Mouse (Mus musculus) kidney, adult 8-10 months (tissue): Measurements from ENCODE around the gene Epm2a.
A peak's percentile ranks its signal among the peaks of the same experiment; 100 is the strongest.

ENCODE experiments used
- DNase-seq, 2 experiments: peaks; one replicate each; pipeline ENCODE4 v3.0.0; 2022

Epm2a gene

GRCm38 (mm10) chr10:11429059-11429812 is 86.0 kb downstream of the Epm2a start:
- DNase-seq, result no peak

DNA sequence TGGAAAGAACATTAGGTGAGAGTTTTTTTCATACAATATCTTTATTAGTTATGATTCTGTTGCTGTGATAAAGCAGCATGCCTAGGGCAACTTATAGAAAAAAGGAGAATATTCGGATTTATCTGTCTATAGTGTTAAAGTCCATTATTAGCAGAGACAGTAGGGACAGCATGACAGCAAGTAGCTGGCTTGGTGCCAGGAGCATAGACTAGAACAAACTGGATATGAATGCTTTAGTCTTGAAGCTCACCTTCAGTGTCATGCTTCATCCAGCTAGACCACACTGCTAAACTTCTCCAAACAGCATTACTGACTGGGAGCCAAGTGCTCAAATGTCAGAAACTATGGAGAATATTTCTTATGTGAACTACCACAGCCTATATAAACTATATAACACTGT is 93.8 kb downstream of the Epm2a start:
- no peak for DNase-seq

DNA sequence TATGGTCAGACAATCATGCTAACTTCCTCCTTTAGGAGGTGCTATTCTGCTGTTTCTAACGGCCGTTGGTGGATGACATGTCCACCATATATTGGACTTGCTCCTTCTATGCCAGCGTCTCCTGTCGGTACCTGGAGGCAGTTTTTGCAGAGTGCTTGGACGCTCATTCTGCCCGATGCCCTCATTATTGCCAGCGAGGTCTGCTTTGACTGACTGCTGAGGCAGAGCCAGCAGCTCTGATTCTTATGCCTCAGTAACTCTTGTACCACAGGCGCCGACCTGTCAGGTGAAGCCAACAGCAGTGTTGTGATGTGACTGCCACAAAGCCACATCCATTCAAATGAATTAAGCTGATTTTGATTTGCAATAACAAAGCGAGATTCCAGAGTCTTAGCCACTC is 95.3 kb downstream of the Epm2a start:
- no peak for DNase-seq

GRCm38 (mm10) chr10:11439342-11439741 is 96.1 kb downstream of the Epm2a start:
- no peak for DNase-seq

DNA sequence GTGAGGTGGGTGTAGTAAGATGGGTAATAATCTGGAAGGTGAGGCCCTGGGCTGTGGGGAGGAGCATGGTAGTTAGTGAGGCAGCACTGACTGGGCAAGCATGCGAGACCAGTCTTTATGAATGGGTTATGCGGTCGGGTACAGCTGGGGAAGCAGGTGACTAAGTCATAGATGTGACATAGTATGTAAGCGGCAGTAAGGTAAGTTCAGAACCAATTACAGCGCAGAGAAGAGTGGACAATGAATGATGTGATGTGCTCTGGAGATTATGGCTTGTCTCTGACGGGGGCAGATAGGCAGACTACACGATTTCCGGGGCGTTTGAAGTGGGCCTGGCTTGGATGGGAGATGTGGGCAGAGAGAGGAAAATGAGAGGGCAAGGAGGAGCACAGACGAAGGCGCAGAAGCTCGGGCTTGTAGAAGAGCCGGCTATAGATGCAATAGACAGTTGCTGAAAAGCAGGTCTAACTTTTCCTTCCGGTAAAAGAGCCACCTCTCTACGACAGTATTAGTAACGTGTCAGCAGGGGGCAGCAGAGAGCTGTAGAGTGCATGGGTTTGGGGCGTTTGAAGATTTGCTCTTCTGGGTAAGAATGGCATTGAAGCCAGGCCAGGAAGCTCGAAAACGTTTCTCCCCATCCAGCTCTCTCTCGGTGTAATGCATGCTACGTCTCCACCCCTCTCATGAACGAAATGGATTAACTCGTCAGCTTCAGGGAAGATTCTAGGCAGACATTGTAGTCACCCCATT is 106.5 kb downstream of the Epm2a start:
- DNase-seq, result peak; percentile 26 to 65

DNA sequence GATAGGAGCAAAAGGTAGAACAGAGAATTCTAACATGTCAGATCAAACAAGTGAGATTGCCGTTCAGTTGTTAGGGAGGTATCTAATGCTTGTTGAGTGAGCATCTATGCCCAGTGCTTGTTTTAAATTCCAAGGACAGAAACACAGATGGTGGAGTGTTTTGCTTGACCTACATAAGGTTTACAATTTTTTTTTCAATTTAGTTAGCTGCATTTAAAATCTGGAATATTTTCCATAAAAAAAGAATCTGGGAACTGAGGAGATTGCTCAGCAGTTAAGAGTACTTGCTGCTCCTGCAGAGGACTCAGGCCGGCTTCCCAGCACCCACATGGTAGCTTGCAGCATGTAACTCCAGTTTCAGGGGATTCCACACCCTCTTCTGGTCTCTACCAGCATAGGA is 109.3 kb downstream of the Epm2a start:
- DNase-seq, result no peak

DNA sequence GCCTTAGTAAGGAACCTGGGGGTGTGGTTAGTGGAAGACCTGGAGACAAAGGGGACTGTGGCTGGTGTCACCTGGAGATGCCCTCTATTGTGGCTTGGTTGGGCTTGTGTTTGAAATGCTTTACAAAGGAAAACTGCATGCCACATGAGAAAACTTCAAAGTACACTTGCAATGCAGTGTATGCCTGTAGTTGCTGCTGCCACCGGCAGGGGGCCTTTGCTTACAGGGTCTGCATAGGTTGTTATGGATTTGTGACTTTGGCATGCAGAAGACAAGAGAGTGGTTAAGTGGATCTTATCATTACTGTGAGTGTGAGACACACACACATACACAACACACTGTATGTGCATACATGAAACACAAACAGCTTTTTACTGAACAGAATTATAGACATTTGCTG is 114.2 kb downstream of the Epm2a start:
- DNase-seq, result no peak

GRCm38 (mm10) chr10:11491956-11492355 is 148.8 kb downstream of the Epm2a start:
- DNase-seq, result no peak
